Mouse (Mus musculus): ENCODE results near the gene Mapk8. TPM values are rescaled to one million over a fixed set of nuclear protein-coding genes. Genes with fewer than 3 reads are reported as not detected.

The Mapk8 gene
- total RNA-seq, 2 experiments from 2014 or later: 17.3 to 21.8 TPM

DNA sequence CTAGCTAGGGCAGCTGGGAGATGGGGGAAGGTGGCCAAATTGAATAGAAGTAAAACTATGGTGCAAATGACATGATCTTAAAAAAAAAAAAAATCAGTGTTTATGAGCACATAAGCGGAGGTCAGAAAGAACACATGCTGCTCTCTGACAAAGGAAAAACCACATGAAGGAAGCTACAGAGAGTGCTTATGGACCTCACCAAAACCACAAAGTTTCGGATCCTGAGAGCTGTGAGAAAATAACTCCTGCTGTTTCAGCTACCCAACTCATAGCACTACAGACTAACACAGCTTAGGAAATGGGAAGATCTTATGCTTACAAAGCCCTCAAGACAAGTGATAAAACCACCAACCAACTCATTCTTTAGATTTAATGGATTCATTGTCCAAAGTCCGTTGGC lies 46.9 kb downstream of the Mapk8 start:
- DNase-seq (ENCODE audit: low spot score in 2 of 2): no peak

DNA sequence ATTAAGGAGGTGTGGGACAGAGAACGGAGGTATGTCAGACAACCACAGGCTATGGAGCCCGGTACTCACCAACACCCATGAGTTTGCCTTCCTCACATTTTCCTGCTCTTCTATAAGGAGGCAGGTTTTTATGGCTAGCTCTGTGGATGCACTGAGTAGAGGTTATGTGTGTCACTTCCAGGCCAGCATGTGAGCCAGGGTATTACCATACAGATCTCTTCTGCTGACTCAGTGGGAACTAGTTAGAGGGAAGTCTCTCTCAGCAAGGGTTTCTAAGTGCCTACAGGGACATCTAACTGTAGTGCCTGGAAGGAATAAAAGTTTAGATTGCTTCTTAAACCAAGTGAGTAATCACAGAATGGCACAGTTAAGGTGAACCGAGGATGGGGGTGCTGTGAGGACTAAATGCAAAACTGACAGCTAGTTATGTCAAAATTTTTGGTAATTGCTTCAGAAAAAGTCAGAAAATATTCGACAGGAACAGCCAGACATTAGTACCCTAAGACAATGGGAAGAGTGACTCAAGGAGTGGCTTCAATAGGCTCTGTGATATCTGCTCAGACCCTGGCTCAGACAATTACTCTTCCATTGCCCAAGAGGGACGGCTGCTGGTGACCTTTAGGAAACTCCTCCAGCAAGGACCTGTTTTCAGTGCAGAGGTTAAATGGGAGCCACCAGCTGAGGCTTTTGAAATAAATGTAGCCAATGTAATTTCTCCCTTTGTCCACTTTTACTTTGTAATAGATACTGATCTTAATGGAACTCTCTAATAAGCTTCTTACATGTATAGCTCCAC lies 48.7 kb downstream of the Mapk8 start:
- no peak for DNase-seq (ENCODE audit: low spot score in 2 of 2)

DNA sequence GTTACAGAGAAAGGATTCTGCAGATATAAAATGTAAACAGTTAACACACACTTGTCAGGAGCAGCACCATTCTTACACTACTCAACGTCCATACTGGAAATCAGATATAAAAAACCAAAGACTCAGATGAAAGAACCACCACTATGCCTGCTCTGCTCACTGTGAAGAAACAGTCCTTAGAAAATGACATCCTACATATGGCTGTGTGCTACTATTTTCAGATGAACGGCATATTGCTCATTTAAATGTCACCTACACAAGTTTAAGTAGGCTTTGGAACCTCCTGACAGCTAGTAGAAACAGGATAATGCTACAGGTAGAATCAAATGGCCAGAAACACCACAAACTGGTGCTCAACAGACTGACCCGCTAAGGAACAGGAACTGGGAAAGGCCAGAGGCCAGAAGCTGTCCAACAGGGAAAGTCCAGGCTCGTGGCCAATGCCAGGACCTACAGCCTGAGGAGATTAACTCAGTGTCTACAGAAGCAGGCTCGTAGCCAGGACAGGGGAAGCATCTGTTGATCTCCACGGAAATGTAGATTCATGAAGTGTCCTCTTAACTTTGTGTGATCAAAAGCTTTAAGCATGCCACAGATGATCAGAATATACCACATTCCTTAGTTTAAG lies 66.0 kb downstream of the Mapk8 start:
- no peak for DNase-seq (ENCODE audit: low spot score in 2 of 2)

DNA sequence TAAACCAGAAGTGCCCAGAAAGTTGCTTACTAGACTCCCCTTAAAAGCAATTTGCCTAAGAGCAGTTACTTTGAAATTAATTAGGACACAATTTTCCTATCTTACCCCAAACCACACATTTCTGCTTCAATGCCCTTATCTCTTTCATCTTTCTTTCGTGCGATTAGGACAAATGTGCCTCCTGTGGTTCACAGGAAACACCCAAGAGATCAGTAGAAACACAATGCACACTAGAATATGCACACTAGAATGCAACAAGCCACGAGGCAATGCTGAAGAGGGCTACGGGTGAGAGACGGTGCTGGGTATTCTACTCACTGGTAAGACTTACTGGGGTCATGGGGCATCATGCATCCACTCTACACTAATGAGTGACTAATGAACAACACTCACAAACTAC lies 68.2 kb downstream of the Mapk8 start:
- no peak for DNase-seq (ENCODE audit: low spot score in 2 of 2)

DNA sequence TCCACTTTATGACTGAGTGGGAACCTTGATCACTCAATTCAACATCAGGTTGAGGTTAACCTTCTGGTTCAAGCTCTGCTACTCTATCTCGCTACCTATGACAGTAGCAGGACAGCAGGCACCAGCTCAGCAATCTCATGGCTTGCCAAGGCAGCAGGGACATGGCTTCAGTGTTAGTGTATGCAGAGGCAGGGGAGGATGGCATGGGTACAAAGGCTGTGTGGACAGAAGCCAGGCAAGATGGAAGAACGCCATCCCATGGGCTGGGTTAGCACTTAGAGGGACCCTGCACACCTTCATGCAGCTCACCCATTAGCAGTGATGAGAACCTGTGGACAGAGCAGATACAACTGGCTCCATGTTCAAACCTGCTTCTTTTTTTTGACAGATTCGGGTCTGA lies 69.7 kb downstream of the Mapk8 start:
- no peak for DNase-seq (ENCODE audit: low spot score in 2 of 2)

DNA sequence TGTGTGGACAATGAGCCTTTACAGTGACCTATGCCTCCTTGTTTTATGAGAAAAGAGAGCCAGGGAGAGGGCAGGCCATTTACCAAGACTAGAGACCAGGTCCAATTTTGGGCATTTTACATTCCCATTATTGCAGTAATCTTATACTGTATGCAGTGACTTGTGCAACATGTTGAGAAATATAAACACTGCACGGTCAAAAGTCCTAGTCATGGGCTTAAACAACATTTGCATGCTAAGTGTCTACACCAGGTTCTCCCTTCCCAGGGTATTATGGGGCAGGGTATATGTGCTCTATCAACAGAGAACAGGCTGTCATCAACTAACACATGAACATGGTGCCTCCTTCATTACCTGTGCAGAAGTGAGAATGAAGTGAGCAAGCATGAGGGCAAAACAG lies 72.9 kb downstream of the Mapk8 start:
- DNase-seq (ENCODE audit: low spot score in 2 of 2): no peak

DNA sequence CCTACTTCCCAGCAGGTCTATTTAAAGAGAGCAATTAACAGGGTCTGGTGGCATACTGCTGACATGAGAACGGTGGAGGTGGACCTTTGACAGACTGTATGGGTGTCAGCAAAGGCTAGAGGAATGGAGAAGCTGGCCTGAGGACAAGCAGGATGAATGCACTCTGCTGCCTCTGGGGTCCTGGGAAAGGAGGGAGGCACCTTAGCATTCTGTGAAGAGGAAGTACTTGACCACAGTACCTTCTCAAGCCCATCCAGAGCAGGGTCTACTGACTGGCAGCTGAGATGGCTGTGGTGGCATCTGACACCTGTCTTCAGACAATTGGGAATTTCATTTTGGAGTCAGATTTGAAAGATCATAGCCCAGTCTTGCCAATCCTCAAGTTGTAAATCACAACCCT lies 73.7 kb downstream of the Mapk8 start:
- no peak for DNase-seq (ENCODE audit: low spot score in 2 of 2)

DNA sequence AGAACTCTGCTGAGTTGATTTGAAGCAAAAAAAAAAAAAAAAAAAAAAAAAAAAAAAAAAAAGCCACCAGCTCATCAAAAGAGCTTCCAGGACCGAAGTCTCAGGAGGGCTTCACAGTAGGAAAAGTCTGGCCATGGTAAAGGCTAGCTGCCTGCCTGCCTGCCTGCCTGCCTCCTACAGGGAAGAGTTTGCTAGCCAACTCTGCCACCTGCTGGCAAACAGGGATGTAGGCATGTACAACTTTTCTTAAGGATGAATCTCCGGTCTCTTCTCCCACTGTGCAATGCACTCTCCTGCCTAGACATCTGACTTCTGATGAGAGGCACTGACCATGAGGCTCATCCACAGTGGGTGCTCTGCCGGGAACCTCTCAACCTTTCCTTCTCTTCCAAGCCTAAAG lies 75.7 kb downstream of the Mapk8 start:
- peak; percentile 59 to 61 for DNase-seq (ENCODE audit: low spot score in 2 of 2)

DNA sequence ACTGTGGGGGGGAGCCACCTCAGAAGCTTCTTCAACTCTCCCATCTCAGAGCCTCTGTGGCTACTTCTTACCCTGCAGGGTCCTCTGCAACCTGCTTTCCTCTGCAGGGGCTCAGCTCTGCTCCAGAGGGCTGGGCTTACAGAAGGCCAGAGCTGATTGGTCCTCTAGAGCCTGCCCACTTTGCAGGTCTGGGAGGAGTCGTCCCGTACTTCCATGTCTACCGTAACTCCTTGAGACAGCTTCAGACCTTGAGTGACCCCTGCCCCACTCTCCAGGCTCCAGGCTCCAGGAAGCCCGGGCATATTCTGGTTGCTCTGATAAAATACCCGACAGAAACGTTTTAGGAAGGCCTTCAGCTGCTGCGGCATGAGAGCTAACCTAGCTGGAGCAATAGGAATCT lies 76.9 kb downstream of the Mapk8 start:
- no peak for DNase-seq (ENCODE audit: low spot score in 2 of 2)

DNA sequence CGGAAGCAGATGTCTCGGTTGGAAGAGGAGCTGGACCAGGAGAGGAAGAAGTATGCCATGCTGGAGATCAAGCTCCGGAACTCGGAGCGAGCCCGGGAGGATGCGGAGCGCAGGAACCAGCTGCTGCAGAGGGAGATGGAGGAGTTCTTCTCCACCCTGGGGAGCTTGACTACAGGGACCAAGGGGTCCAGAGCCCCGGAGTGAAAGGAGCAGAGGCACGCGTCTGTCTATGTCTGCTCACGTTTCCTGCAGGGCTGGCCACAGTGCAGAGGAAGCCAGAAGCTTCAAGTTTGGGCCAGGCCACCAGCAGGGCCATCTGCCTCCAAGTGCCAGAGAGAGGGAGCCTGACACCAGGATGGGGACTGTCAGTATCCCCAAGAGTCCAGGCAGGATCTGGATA lies 77.6 kb downstream of the Mapk8 start:
- no peak for DNase-seq (ENCODE audit: low spot score in 2 of 2)

DNA sequence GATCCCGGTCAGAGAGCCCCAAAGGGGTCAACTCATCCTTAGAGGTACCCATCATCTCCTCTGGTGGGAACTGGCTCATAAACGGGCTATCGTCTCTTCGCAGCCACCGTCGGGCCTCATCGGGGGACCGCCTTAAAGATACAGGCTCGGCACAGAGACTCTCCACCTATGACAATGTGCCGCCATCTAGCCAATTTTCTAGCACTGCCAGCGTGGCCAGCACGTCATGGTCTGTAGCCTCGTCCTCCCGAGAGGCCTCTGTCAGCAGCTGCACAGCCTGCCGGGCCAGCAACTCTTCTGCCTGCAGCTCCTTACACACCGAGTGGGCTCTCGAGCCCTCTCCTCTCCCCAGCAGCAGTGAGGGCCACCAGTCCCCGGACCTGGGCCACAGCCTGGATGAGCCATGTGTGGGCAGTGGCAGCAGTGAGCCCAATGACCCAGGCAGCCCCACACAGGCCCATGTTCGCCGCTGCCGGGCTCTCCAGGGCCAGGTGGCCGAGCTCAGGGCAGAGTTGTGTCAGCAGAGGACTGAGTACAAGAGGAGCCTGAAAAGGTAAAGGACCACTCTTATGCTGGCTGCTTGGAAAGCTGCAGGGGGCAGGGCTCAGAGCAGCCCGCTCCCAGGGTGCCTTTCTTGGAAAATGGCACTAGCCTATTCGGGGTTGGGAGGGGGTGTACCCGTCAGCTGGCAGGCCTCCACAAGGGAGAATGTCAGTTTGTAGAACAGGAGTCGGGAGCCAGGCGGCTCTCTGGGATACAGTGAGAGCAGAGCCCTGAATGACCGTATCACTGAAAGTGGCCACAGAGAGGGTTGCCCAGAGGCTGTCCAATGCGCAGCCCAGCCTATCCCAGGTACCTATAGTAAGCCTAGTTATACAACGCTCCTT lies 79.8 kb downstream of the Mapk8 start:
- peak in 1 of 2 experiments; percentile 14 for DNase-seq (ENCODE audit: low spot score in 2 of 2)

DNA sequence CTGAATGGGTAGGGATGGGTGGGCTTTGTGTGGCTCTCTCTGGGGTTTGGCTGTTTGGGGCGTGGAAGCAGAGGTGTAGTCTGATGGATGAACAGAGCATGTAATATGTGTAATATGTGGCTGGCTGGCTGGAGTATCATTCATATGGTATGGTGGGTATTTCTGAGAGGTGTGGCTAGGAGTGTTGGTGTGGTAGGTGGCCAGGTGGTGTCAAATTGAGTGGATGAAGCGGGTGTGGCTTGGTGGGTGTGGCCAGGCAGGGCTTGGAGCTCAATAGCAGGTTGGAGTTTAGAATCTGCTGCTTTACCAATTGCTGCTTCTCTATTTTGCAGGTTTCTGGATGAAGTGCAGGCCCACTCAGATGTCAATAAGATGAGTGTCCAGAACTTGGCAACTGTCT lies 82.9 kb downstream of the Mapk8 start:
- no peak for DNase-seq (ENCODE audit: low spot score in 2 of 2)

DNA sequence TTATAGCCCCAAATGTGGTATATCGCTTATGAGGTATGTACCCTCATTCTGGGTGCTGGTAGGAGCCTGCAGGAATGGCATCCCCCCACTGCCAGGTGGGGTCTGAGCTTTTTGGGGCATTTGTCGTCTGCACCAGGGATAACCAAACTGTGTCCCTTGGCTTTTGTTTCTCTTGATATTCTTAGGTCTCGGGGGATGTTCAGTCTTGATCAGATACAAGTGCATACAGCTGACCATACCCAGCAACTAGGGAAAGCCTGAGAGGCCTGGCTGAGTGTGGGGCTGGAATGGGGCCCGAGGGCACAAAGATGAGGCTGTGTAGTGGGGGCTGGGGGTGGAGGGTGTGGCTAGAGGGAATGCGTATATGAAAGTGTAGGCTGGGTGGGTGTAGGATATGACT lies 83.3 kb downstream of the Mapk8 start:
- DNase-seq (ENCODE audit: low spot score in 2 of 2): no peak

DNA sequence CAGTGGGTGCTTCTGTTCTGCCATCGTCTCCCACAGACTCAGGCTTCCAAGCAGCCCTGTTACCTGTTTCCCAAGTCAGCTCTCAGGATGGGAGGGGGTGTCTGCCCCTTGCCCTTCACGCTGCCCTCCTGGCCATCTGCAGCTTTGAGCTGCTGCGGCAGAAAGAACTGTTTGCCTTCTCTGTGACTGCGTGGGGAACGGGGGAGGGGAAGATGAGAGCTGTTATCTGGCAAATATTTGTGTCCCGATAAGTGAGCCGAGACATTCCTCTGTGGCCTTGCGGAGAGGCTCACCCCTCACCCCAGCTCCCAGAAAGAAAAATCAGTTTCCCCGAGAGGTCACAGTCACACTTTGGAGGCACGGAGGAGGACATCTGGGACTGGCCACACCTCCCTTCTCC lies 84.2 kb downstream of the Mapk8 start:
- peak in 1 of 2 experiments; percentile 15 for DNase-seq (ENCODE audit: low spot score in 2 of 2)

DNA sequence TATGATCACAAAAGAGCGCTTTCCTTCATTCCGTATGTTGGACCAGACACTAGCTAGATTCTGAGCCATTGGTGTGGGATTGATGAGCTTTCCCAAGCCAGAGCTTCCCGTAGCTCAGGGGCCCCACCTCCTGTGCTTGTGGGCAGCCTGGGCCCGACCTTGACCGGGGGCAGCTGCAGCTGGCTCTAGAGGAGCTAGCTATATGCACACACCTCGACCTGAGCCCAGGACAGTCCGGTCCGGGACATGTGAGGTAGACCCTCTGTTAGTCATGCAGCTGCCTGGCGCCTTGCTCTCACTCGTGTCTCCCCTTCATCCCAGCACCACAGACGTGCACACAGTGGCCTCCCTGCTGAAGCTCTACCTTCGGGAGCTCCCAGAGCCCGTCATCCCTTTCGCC lies 84.8 kb downstream of the Mapk8 start:
- DNase-seq (ENCODE audit: low spot score in 2 of 2): peak in 1 of 2 experiments; percentile 20

DNA sequence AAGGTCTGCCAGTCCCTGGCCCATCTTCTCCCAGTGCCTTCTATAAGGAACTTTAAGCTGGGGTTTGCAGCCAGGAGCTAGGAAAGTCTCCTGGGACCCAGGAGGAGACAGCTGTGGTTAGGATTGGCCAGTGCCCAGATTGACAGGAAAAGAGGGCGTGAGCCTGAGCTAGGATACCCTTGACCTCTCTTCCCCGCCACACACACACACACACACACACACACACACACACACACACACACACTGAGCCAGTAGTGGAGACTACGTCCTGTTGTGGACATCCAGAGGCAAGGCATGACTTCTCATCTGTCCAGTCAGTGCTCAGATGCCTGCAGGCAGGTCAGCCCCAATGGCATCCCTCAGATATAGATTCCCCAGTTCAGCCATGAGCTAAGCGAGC lies 85.4 kb downstream of the Mapk8 start:
- peak in 1 of 2 experiments; percentile 16 for DNase-seq (ENCODE audit: low spot score in 2 of 2)

DNA sequence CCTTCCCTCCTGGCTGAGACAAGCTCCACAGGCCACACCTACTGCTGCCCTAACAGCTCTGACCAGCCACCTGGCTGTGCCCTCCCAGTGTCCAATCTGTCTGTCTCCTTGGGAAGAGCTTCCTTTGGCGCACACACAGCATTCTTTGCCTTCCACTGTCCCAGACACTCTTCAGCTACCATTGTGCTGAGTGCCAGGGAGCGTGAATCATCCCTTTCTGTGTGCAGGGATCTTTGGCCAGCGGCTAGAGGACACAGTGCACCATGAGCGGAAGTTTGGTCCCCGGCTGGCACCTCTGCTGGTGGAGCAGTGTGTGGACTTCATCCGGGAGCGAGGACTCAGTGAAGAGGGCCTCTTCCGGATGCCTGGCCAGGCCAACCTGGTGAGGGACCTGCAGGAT lies 88.1 kb downstream of the Mapk8 start:
- DNase-seq (ENCODE audit: low spot score in 2 of 2): no peak

DNA sequence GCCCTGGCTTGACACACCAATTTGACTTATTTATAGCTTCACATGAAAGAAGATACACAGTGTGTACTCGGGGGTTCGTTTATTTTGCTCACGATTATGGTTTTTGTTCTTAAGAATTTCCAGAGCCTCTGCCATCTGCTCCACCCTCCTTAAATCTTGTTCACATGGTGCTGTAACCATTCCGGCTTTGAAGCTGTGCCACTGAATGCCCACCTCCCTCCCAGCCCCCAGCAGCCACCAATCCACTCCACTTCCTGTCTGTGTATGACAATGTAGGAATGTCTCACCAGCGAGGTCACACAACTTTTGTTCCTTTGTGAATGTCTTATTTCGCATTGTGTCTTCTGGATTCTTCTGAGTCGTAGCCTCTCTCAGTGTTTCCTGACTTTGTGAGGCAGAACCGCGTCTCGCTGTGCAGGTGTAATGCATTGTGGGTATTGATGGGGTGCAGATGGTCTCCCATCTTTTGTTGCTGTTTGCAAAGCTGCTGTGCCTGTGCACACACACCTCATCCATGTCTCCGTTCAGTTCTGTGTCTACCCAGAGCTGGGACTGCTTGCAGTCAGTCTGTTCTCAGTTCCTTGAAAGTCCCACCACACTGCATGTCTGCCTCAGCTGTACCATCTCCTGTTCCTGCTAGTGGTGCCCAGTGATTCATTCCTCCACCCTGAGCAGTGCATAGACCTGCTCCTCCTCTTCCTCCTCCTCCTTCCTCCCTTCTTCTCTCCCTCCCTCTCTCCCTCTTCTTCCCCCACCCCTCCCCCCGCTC lies 89.2 kb downstream of the Mapk8 start:
- DNase-seq (ENCODE audit: low spot score in 2 of 2): no peak

DNA sequence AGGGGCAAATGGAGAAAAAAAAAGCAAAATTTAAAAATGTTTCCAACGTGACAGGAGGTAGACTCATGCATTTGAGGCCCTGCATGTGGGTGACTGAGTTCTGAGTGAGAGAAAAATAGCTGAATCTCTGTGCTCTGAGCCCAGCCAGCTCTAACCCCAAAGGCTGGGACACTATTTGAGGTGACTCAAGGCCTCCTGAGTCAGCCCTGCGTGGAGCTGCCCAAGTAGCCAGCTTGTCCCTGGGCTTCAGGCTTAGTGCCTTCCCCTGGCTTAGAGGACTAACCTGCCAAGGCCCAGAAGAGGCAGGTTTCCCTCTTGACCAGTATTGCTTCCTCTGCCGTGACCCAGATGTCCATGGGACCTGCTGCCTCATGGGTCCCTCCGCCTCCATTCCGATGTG lies 91.7 kb downstream of the Mapk8 start:
- DNase-seq (ENCODE audit: low spot score in 2 of 2): no peak

DNA sequence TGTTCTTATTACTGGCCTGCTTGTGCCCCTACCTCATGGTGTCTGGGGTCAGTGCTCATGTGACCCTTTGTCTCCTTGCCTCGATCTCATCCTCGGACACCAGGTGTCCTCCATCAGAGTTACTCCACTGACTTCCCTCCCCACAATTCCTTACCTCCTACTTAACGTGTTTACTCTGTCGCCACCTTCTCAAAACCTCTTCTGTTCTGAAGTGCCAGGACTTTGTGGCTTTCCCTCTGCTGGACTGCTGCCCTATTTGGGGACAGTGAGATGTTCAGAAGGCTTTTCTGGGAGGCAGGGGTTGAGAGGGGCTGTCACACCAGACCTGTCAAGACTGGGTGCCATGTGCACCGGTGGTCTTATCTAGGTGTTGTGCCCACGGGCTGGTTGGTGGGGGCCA lies 94.1 kb downstream of the Mapk8 start:
- no peak for DNase-seq (ENCODE audit: low spot score in 2 of 2)
